Mouse (Mus musculus) right cerebral cortex, adult 2 months (tissue): ENCODE measurements at regions not wholly inside any gene's neighbourhood (a gene's known extent, or its start where the extent isn't known, plus 50 kb on each side); places are given as distances from the start of the nearest gene placed in this dataset.
"Not testable (repeated sequence)": the region's sequence is repeated elsewhere in the genome, so short reads cannot be mapped to it uniquely, and the experiment has no call there.

Source experiments
- DNase-seq, 2 experiments: peaks; one replicate each; pipeline ENCODE4 v3.0.0; 2021 to 2022; ENCODE audit warnings: low spot score in 2 of 2

DNA sequence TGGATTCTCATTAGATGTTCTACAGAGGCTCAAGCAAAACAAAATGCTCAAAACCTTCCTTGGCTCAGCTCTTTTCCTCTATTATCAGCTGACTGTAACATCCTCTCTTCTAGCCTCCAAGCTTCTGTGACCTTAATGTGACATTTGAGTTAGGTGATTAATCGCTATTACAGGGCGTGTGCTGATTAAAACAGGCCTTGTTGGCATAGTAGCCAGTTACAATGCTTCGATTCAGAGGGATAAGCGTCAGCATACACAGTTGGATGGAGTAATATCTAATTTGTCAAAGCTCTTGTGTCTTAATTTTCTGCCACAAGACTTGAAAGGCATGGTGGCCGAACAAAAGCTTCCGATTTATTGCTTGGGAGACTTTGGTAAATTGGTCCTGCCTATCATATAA is 378.2 kb downstream of the Fbxo8 start:
- DNase-seq: no peak

DNA sequence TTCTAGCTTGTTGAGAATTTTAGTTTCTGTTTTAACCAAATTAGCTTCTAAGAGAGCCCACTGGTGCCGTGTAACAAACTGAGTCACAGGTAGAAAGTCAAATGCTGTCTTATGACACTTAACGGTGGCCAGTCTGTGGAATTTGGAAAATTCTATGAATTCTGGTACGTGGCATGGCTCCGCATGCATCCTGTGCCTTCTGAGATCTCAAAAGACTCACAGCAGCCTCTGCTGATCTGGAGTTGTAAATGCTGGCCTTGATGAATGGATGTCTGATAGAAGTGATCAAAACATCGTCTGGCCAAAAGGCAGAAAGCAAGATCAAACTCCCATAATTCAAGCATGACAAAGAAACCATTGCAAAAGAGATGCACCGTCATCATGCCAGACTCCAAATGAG is 381.5 kb downstream of the Fbxo8 start:
- DNase-seq: no peak

DNA sequence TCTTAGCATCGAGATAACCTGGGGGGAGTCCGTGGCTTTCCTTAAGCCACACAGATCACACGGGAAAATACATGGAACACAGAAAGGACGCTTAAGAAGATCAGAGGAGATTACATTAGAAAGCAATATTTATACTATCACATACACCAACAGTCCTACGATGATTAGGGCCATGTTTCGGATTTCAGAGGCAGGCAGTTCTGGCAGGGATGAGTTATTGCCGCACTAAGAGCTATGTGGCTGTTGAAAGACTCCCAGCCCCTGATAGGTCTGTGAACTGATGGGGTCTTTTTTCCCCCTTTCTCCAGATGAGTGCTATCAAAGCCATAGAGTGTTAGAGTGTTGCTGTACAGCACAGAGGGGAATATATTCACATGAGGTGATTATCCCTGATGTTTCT is 358.6 kb upstream of the Hand2 start:
- no peak for DNase-seq

DNA sequence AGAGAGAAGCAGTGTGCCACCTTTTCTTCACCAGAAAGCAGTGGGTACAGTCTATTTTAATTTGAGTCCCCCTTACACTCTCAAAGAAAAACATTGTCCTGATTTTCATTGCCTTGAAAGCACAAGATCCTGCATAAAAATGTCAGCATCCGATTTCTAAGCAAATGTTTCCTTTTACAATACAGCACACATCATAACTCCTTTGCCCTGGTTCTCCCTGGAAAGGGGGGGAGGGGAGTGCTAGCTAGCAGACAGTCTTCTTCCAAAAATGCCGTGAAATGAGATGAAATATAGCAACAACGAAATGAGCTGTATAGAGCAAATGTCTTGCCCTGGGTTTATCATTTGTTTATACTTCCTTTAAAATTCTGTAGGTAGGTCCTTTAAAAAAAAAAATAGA is 350.5 kb upstream of the Hand2 start:
- no peak for DNase-seq

DNA sequence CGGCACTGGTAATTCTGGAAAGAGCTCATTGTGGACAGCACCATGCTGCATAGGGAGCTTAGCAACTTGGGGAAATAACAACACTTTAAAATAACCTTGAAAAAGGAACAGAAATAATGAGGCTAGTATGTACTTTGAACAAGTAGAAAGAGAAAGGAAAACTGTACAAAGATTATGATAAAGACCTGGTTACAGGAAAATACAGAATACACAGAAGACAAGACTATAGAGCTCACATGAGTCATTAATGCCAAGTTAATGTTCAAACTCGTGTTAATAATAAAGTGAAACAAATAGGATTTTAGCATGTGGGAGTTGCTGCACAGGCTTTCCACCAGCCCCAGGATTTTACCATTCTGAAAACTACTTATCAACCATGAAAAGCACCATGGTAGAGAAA is 341.8 kb upstream of the Hand2 start:
- no peak for DNase-seq

DNA sequence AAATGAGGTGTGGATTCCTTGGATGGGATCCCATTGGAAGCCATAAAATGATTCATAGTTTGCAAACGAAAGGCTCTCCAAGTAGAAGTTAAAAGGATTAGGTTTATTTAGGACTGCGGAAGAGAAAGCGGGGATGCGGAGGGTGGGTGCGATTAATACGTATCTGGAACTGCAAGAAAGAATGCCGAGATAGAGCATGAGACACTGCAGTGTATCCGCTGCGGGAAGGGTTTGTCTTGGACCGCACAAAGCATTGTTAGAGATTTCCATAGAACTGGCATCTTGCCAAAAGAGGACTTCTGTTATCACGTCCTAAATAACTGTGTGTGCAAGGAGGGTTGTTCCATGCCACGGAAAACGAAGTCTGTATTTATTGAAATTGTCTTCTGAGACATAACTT is 341.4 kb upstream of the Hand2 start:
- peak; percentile 2 to 4 for DNase-seq

DNA sequence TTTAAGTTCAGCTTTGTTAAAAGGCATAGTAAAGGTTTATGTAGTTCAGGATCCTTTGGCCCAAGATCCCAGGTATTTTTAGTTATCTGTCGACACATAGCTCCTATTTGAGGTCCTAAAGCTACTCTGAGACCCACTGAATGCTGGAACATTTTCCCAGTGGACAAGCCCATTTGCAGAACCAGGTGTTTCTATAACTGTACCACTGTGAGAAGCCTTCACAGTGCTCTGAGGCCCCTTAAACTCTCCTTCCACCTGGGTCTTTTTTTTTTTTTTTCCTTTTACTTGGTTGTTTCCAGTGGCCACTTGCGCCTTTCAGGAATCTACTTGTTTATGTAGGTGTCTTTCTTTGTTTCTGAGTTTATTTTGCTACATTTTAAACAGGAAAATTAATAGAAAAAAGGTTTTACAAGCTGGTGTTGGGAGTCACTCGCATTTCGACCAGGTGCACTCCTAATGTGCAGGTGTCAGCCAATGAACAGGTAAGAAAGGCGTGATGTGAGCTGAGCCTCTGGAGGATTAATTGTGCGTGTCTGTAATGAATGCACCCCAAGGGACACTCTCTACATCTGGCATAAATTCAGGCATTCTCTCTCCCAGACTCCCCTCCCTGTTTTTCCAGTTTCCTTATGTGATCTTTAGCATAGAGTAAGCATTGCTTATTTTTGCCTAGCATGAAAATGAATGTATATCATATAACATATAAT is 310.3 kb upstream of the Hand2 start:
- no peak for DNase-seq

DNA sequence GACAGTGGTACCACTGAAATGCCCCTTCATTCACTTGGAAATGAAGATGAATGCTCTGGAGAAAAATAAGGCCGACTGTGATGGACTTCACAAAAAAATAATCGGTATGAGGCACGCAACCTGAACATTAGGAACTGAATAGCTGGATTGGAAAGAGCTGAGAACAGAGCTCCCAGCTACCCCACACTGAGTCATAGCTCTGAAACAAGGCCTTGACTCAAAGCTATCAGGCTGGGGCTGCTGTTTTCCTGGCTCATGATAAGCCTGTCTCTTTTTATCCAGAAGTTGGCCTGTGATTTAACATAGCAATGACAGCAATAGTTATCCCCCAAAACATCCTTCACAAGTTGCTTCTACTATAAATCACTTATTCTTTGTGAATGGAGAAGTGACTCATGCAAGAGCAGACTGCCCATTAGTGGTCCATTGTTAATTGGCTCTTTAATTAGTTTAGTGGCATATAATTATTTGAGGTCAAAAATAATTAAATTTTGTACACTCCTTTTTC is 306.9 kb upstream of the Hand2 start:
- DNase-seq: no peak

DNA sequence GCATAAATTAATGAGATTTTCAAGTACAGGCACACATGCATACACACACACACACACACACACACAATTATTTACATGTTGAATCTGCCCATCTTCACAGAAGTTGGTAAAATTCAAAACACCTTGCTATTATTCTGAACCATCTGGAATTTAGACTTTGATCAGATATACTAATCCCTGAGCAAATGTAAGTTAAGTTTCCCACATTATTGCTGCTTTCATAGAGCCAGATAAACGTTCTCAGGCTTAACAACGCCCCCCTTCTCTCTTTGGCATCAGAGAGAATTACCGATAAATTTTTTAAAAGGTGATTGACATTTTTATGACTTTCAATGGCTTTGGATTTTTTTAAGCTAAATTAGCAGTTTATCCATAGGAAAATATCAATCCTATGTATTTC is 304.5 kb upstream of the Hand2 start:
- no peak for DNase-seq

DNA sequence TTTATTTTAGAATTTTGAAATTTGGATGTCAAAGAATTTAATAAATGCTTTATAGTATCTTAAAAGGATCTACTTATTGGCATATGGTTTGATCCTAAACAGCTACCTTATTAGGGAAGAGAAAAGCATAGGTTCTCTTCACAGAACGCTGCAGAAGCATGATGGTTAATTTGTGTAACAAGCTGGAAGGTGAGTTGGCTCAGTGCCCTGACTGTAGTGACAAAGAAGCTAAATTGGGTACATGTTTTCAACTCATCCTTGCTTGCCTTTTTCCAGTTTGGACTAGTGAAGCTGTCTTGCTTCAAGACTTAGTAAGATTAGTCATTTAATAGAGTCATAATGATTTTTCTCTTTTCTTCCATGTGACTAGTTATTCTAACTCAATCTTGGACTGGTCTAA is 292.7 kb upstream of the Hand2 start:
- DNase-seq: not testable (repeated sequence)

DNA sequence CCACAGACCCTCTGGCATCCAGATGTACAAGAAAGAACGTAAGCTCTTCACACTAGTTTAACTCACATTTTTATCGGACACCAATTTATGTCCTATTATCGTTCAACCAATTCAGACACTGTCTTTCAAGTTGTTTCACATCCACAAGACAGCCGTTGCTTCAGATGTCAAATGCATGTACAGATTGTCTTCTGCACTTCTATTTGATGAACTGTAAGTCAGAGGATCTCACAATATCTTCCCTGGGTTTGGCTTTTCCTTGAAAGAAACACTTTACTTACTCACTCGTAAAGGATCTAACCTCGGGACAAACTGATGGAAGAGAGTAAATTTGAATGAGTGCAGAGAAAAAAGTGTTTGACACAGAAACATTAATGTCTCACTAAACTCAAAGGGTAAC is 272.3 kb upstream of the Hand2 start:
- DNase-seq: no peak

DNA sequence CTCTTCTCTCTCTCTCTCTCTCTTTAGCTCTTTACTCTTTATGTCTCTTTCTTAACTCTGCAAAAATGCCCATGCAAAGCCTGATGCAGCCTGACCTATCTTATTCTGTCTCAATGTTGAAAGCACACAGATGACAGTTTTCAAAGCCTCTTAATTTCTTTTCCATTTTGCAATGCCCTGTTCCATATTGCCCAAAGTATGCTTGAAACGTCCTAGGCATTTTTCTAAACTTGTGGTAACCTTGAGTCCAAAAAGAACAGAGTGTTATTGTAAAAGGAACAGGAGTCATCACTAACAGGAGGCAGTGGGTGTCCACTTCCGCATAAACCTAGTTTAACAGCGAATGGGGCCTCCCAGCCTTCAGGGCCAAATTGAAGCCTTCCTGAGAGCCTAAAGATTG is 271.9 kb upstream of the Hand2 start:
- no peak for DNase-seq

DNA sequence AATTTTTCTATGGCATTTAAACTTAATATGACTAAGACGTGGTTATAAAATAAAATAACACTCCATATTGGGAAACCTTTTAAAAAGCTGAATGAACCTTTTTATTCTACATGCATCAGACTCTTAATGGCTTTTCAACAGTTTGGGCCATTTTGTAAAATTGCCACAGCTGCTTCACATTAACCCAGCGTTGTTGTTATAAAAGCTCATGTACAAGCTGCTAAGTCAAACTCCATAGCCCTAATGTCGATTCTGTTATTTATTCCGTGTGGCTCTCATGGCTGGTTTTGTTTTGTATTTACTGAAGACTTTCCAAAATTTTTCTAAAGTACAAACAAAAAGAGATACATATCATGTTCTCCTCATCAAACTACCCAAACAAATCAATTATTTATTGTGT is 268.1 kb upstream of the Hand2 start:
- no peak for DNase-seq

DNA sequence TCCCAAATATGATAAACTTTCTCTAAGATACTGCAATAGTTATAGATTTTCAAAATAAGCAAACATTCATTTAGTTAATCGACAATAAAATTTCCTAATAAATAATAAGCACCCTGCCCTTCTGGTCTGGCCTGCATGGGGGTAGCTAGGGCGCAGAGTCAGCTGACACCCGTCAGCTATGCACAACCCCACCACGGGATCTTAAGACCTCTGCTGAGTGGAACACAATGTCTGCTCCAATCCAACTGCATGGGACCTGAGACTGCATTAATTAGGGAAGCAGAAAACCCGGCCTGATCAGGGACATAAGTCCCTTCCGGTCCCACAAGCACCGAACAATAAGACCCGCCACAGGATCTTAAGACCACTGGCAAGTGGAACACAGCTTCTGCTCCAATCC is 243.8 kb upstream of the Hand2 start:
- no peak for DNase-seq

DNA sequence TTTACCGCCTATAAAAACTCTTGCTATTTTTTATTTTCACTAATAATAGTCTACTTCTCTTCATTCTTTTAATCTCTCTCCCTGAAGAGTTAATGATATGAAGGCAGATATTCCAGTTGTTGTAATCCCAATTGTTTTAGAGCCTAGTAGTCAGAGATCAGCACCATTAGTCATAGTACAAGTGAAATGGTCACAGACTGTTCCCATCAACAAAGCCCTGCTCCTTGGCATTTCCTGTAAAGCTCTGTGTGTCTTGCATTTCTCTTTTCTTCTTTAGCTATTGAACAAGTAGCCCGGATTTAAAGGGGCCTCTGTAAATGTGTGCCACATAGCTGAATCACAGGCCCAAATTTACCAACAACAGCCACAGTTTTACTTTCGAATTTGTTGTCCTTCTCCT is 234.0 kb upstream of the Hand2 start:
- no peak for DNase-seq

DNA sequence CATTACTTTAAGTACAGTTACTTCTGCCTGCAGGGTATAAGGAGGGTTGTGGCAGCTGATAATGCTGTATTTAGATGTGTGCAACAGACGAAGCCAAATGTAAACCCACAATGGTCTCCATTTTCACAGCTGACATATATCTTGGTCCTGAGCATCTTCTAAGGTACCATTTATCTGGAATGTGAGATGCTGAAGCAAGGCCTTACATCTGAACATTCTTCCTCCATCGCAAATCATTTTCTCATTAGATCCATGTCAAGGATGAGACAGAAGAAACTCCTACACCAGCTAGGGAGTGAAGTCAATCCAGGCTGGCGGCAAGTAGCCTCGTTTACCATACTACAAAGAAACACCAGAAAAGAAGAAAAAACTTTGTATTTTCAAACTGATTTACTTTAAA is 228.4 kb upstream of the Hand2 start:
- DNase-seq: no peak

DNA sequence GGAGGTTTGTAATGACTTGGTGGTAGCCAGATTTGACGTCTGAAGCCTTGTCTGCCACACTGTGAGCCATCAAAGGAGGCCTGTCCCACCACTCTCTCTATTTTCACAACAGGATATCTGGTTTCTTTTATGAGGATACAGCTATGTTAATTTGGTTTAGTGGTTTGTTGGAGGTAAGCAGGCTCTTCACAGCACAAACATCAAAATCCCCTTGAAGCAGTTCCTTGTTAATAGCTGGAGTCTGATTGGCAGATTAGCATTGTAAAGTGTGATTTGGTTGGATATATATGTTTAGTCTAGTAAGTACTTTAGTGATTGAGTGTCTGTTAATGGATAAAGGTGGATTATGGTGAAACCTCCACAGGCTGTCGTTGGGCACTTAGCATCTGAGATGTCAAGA is 225.6 kb upstream of the Hand2 start:
- DNase-seq: no peak

DNA sequence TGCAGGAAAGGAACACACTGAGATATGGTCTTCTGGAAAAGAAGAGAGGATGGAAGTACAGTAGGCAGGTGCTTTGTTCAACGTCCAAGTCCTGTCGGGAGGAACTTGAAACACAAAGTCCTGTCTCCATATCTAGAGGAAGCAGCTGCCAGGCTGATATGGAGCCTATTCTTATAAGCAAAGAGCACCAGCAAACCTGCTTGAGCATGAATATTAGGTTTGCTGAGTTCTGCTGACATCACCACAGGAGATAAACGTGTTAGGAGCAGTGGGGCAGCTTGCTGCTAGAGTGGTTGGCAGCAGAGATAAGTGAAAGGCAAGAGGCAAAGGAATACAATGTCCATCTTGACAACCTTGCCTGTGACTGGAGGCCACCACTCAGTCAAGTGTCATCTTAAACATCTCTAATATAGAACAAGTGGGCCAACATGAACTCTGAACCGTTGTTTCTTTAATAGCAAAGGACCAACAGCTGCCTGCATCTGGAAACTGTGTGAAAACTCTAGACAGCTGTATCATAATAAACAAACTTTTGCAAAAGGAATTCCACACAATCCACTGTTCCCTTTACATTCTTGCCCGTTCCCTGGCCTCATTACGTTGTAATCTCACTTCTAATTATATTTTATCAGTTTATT is 209.9 kb upstream of the Hand2 start:
- DNase-seq: not testable (repeated sequence)

DNA sequence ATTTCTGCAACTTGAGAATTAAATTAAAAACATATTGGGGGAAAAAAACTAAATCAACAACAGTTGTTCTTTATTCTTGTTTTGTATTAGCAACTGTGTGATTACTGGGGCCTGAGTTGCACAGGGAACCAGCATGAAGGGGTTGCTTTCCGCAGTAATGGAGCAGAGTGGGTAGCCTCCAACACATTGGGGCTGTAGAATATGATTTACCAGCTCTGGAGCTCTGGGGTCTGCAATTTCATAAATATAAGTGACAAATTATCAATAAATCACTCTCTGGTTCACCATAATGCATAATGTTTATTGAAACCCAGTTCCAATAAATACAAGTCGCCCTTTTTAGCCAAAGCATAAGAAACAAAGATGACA is 209.4 kb upstream of the Hand2 start:
- DNase-seq: no peak

DNA sequence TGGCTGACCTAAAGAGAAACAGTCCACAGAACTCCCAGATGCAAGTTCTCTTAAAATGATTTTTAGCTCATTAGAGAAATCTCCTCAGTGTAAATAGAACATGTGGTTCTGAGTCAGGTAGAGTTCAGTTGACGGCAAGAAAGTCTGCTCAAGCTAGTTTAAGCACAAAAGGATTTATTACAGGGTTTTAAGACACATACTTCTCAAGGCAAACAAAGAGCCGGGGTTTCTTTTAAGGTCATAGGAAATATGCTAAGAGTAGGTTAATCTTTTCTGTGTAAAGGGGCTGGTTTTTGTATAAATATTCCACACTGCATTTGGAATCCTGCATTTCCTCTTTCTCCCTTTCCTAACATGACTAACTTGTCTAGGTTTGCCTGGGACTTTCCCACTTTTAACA is 206.9 kb upstream of the Hand2 start:
- DNase-seq: no peak

DNA sequence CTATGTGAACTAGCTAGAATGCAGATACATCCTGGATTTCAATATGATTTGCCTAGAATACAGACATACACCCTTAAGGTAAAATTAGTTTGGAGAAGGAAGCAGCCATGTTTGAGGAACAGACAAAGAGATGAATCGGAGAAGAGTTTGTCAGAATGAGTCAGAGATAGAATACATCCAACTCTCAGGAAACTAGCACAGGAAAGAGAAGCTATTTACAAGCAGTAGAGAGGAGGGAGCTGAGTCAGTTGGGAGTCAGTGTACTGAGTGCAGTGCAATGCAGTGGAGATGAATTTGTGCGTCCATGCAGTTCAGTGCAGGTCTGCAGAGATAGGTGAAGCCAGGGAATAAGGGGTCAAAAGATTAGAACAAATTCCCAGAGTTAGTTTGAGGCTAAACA is 205.5 kb upstream of the Hand2 start:
- DNase-seq: no peak

DNA sequence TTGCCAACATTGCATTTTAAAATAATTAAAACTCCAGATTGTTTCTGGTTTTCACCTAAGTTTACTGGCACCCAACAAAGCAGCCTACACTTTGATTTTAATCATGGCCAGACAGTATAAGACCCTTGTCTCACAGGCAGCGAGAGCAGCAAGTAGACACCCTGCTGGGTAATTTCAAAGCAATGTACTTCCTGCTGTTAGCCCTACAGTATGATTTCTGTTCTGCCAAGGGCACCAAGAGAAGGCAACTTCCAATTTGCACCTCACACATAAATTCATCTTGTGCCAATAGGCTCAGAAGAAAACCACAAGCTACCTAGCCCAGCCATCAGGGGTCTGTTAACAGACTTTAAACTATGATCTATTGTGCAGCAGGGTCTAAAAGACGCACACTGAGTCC is 186.7 kb upstream of the Hand2 start:
- DNase-seq: no peak

DNA sequence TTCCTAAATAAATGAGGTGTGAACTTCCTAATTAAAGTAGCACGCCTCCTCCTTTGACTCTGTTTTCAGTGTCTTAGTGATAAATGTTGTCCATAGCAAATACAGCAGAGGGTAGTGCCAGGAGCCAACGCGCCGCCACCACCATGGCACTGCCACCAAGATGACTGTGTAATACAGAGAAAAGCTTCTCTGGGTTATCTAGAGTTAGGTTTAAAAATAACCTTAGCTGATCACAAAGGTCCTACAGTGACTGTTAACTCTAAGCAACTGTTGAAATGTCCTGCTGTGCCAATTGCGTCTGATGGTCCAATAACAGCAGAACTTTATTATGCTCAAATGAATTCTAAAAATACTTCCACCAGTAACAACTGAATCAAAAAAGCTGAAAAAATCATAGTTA is 186.1 kb upstream of the Hand2 start:
- DNase-seq: no peak

DNA sequence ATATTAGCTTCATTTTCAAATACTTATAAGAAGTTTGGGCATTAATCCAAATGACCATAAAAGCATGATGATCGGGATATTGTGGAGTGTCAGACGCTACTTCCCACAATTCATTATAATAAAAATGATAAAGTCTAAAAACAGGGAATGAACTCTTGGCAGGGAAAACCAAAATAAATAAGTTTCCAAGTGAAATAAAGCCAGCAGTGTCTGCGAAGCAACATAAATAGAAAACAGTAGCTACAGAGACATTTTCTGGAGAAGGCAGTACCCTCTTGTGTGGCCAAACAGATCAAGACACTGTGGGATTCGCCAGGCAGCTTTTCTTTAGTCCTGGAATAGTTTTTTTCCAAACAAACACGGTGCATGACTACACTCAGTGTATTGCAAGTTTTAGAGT is 172.7 kb upstream of the Hand2 start:
- no peak for DNase-seq
